Mouse (Mus musculus): ENCODE measurements around the gene Rsu1. TPM values are rescaled to one million over a fixed set of nuclear protein-coding genes. Genes with fewer than 3 reads are reported as not detected.

The Rsu1 gene
- polyA plus RNA-seq, 1 experiment, result 49.7 TPM

GRCm38 (mm10) chr2:13223451-13223850, 47.8 kb downstream of the Rsu1 start:
- TF ChIP-seq POLR2A (IDR thresholded peaks at IDR 0.05; ENCODE audit: borderline replicate concordance, extremely low read depth, insufficient read depth, insufficient read length, poor library complexity, severe bottlenecking), result no peak
- no peak for TF ChIP-seq CTCF (IDR thresholded peaks at IDR 0.05; ENCODE audit: borderline replicate concordance, extremely low read depth, insufficient read depth, insufficient read length)
- no peak for DNase-seq (ENCODE audit: low read depth)

- no peak for DNase-seq (ENCODE audit: low read depth)
- TF ChIP-seq POLR2A (IDR thresholded peaks at IDR 0.05; ENCODE audit: borderline replicate concordance, extremely low read depth, insufficient read depth, insufficient read length, poor library complexity, severe bottlenecking), result no peak
- no peak for TF ChIP-seq CTCF (IDR thresholded peaks at IDR 0.05; ENCODE audit: borderline replicate concordance, extremely low read depth, insufficient read depth, insufficient read length)
Observed at GRCm38 (mm10) chr2:13220141-13220540, 51.1 kb downstream of the Rsu1 start.

- no peak for DNase-seq (ENCODE audit: low read depth)
- no peak for TF ChIP-seq CTCF (IDR thresholded peaks at IDR 0.05; ENCODE audit: borderline replicate concordance, extremely low read depth, insufficient read depth, insufficient read length)
- TF ChIP-seq POLR2A (IDR thresholded peaks at IDR 0.05; ENCODE audit: borderline replicate concordance, extremely low read depth, insufficient read depth, insufficient read length, poor library complexity, severe bottlenecking), result no peak
Observed at GRCm38 (mm10) chr2:13218112-13218511, 53.1 kb downstream of the Rsu1 start.

GRCm38 (mm10) chr2:13206825-13207224, 64.4 kb downstream of the Rsu1 start:
- no peak for DNase-seq (ENCODE audit: low read depth)
- TF ChIP-seq POLR2A (IDR thresholded peaks at IDR 0.05; ENCODE audit: borderline replicate concordance, extremely low read depth, insufficient read depth, insufficient read length, poor library complexity, severe bottlenecking) (no peak), CTCF (IDR thresholded peaks at IDR 0.05; ENCODE audit: borderline replicate concordance, extremely low read depth, insufficient read depth, insufficient read length) (no peak)

DNA sequence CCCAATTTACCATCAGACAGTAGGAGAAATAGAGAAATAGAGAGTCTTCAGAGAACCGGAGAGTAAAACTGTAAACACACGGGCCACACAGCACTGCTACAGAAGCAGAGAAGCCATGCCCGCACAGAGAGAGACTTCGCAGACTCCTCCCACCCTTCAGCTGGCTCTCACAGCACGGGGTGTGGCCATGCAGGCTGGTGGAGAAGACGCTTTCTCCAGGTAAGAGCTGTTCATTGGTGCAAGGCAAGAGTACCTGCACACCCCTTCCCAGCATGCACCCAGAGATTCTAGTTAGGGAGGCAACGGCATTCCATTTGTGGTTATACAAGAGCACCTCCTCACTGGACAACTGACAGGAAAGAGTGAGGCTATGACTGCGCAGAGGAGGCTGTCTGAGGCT, 64.8 kb downstream of the Rsu1 start:
- TF ChIP-seq POLR2A (IDR thresholded peaks at IDR 0.05; ENCODE audit: borderline replicate concordance, extremely low read depth, insufficient read depth, insufficient read length, poor library complexity, severe bottlenecking) (no peak), CTCF (IDR thresholded peaks at IDR 0.05; ENCODE audit: borderline replicate concordance, extremely low read depth, insufficient read depth, insufficient read length) (no peak)
- DNase-seq (ENCODE audit: low read depth), result no peak

GRCm38 (mm10) chr2:13202805-13203475, 68.3 kb downstream of the Rsu1 start:
- DNase-seq (ENCODE audit: low read depth), result no peak
- no peak for TF ChIP-seq POLR2A (IDR thresholded peaks at IDR 0.05; ENCODE audit: borderline replicate concordance, extremely low read depth, insufficient read depth, insufficient read length, poor library complexity, severe bottlenecking)
- no peak for TF ChIP-seq CTCF (IDR thresholded peaks at IDR 0.05; ENCODE audit: borderline replicate concordance, extremely low read depth, insufficient read depth, insufficient read length)

GRCm38 (mm10) chr2:13199713-13200112, 71.5 kb downstream of the Rsu1 start:
- TF ChIP-seq POLR2A (IDR thresholded peaks at IDR 0.05; ENCODE audit: borderline replicate concordance, extremely low read depth, insufficient read depth, insufficient read length, poor library complexity, severe bottlenecking), result no peak
- TF ChIP-seq CTCF (IDR thresholded peaks at IDR 0.05; ENCODE audit: borderline replicate concordance, extremely low read depth, insufficient read depth, insufficient read length), result no peak
- no peak for DNase-seq (ENCODE audit: low read depth)

DNA sequence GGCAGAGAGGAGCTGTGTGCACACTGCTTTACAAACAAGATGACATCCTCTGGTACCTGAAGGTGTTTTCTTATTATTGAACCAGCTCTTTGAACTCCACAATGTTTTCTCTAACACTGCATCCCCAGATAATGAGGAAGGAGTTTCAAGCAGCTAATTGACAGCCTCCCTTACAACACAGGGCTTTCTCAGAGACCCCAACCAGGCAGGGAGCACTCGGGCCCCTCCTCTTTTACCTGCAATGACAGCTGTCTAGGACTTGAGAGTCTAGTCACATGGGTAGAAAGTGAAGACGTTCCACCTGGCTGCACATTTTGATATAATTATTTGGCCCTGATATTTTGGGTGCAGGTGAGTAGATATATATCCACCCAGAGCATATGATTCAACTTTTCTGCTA, 72.2 kb downstream of the Rsu1 start:
- no peak for DNase-seq (ENCODE audit: low read depth)
- TF ChIP-seq CTCF (IDR thresholded peaks at IDR 0.05; ENCODE audit: borderline replicate concordance, extremely low read depth, insufficient read depth, insufficient read length), result no peak
- no peak for TF ChIP-seq POLR2A (IDR thresholded peaks at IDR 0.05; ENCODE audit: borderline replicate concordance, extremely low read depth, insufficient read depth, insufficient read length, poor library complexity, severe bottlenecking)

GRCm38 (mm10) chr2:13195540-13195939, 75.7 kb downstream of the Rsu1 start:
- TF ChIP-seq POLR2A (IDR thresholded peaks at IDR 0.05; ENCODE audit: borderline replicate concordance, extremely low read depth, insufficient read depth, insufficient read length, poor library complexity, severe bottlenecking), result no peak
- TF ChIP-seq CTCF (IDR thresholded peaks at IDR 0.05; ENCODE audit: borderline replicate concordance, extremely low read depth, insufficient read depth, insufficient read length), result no peak
- DNase-seq (ENCODE audit: low read depth), result no peak

GRCm38 (mm10) chr2:13192157-13192556, 79.1 kb downstream of the Rsu1 start:
- DNase-seq (ENCODE audit: low read depth), result no peak
- TF ChIP-seq CTCF (IDR thresholded peaks at IDR 0.05; ENCODE audit: borderline replicate concordance, extremely low read depth, insufficient read depth, insufficient read length) (no peak), POLR2A (IDR thresholded peaks at IDR 0.05; ENCODE audit: borderline replicate concordance, extremely low read depth, insufficient read depth, insufficient read length, poor library complexity, severe bottlenecking) (no peak)

- no peak for DNase-seq (ENCODE audit: low read depth)
- TF ChIP-seq POLR2A (IDR thresholded peaks at IDR 0.05; ENCODE audit: borderline replicate concordance, extremely low read depth, insufficient read depth, insufficient read length, poor library complexity, severe bottlenecking), result no peak
- no peak for TF ChIP-seq CTCF (IDR thresholded peaks at IDR 0.05; ENCODE audit: borderline replicate concordance, extremely low read depth, insufficient read depth, insufficient read length)
Observed at GRCm38 (mm10) chr2:13190767-13191166, 80.4 kb downstream of the Rsu1 start.

GRCm38 (mm10) chr2:13188831-13189495, 82.3 kb downstream of the Rsu1 start:
- no peak for TF ChIP-seq POLR2A (IDR thresholded peaks at IDR 0.05; ENCODE audit: borderline replicate concordance, extremely low read depth, insufficient read depth, insufficient read length, poor library complexity, severe bottlenecking)
- TF ChIP-seq CTCF (IDR thresholded peaks at IDR 0.05; ENCODE audit: borderline replicate concordance, extremely low read depth, insufficient read depth, insufficient read length), result no peak
- no peak for DNase-seq (ENCODE audit: low read depth)
